Mouse (Mus musculus) adrenal gland, postnatal 36 days (tissue): Measurements from ENCODE around the gene Hist1h2ah. TPM values are rescaled to one million over a fixed set of nuclear protein-coding genes. Genes with fewer than 3 reads are reported as not detected.
"Not testable (repeated sequence)": the region's sequence is repeated elsewhere in the genome, so short reads cannot be mapped to it uniquely, and the experiment has no call there.

ENCODE experiments used
- DNase-seq, 2 experiments: peaks; one replicate each; pipeline ENCODE4 v3.0.0; 2021; ENCODE audit warnings: mixed read lengths in 1 of 2
- long read RNA-seq, 2 experiments: library from polyadenylated mRNA; stranded (forward); transcript quantifications; one replicate each; pipeline ENCODE4 v2.0.0; 2021; ENCODE audit warnings: borderline sequencing depth in 2 of 2
- total RNA-seq, 2 experiments: library from RNA; stranded (reverse); gene quantifications; 2 replicates each; pipeline ENCODE4 v1.2.3; 2021

Gene Hist1h2ah
- 10 to 100 TPM; 58.6 to 69.2 TPM for total RNA-seq
- long read RNA-seq, experiment 1, result 0 reads
- long read RNA-seq, experiment 2, result 0 reads

- peak; percentile 72 to 82 for DNase-seq
These were observed at the start of gene Hist1h2ah, which contains the start of gene Hist1h2bk for GRCm38 (mm10) chr13:22035267-22036148. Gene Hist1h2ah (minus strand): TSS chr13:22035568. Gene Hist1h2bk (plus strand): TSS chr13:22035870.

DNA sequence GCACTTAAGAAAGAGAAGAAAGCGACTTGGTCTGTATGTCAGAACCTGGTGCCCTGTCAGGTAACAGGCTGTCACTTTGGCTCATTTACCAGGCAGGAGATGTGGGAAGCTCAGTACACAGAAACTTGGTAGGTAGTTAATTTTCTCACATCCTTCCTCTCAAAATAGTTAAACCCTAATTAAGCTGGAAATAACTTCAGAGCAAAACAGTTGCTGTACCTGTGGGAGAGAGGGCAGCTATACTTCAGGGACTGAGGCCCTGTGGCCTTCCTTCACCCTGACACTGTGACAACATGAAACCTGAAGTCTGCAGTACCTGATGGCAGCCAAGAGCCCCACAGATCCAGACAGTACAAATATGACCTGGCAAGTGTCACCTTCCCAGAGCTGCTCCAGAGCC is 48.8 kb upstream of the Hist1h2ah start, which contains the start of gene Vmn1r188:
Gene Vmn1r188, plus strand, starts transcription at position 301 of the 400 bp plus-strand sequence.
- not testable (repeated sequence) for DNase-seq

DNA sequence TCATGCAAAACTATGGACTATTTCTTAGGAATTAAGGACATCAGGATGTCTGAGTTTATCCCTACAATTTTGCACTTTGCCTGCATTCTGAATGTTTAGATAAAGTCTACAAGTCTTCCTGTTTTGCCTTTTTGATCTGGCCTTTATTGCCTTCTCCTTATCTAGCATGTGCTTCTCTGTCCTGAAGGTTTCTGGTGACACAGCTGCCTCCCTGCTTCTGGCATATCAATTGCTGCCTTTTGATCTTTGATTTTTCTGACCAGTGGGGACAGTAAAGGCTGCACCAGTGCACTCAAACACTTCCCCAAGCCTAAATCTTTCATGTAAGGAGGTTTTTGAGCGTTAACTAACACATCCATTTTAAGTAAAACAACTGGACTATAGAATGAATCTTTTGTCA is 28.1 kb upstream of the Hist1h2ah start:
- no peak for DNase-seq

DNA sequence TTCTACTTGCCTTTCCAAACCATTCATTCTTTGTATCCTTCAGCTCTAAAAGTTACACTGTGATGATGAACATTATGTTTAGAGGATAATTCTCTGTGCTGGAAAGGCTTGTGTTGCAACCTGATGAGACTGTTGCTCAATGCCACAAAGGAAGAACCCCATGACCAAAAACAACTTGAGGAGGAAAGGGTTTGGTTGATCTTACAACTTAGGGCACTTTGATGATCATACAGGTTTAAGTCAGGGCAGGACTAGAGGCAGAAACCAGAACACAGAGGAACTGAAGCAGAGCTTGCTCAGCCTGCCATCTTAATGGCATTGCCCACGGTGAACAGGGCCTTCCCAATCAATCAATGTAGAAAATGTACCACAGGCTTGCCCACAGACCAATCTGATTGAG is 26.1 kb upstream of the Hist1h2ah start:
- DNase-seq, result no peak

DNA sequence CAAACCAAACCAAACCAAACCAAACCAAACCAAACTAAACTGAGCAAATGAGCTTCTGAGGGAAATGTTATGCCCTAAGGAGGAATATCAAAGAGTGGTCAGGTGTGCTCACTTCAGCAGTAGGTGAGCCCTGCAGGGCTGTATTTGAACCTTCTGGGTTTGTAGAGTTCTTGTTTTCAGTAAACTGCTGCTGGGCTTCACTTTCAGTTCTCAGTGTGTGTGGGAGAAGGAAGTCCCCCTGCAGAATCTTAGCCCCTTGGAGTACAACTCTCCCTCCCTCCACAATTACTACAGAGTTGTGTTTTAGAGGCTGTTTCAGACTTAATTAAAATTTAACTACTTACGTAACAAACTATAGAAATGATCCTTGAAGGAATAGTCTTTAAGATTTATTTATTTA is 18.4 kb upstream of the Hist1h2ah start:
- no peak for DNase-seq

- no peak for DNase-seq
These were observed 16.1 kb upstream of the Hist1h2ah start for GRCm38 (mm10) chr13:22051523-22051859.

GRCm38 (mm10) chr13:22050591-22051522 is 15.5 kb upstream of the Hist1h2ah start:
- DNase-seq, result peak; percentile 94 to 97

DNA sequence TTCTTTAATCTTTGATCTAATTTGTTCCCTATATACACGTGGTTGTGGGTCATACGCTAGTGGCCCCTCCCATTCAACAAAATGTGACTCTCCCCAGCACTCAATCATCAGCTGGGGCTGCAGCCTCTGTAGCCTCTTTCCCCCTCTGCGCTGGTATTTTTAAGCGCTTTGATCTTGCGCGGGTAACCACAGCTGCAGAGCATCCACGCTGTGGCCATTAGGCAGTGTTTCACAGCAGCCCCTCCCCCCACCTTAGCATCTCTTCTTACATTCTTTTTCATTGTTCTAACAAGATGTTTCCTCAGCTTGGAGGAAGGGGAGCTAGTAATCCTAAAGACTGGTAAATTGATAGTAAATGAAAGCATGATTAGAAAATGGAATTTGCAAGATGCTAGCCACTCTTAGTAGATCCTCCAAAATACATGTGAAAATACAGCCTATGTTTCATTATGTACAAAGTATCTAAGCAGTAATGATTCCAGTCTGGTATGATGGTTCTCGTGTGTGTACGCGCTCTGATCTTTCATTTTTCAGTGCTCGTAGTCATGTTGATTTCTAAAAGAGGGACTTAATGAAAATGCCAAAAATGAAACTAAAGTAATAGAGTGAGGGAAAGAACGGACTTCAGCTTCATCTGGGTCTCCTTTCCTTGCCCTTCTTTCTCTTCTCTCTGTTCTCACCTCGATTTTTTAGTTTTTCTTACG is 14.5 kb upstream of the Hist1h2ah start:
- peak in 1 of 2 experiments; percentile 48 for DNase-seq

DNA sequence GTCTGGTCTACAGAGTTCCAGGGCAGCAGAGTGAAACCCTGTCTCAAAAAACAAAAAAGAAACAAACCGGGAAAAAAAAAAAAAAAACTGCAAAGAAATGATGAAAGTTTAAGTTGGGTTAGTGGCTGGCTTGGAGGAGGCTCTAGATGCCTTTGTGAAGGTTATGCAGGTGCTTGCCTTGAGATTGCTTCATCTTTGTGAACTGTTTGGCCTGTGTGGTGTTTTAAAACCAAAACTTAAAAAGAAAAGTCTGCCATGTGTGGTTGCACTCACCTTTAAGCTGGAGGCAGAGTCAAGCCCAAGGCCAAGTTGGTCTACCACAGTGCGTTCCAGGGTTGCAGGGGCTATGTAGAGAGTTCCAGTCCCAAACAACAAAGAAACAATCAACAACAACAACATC is 13.7 kb upstream of the Hist1h2ah start:
- no peak for DNase-seq

GRCm38 (mm10) chr13:22045311-22045710 is 9.9 kb upstream of the Hist1h2ah start:
- no peak for DNase-seq

DNA sequence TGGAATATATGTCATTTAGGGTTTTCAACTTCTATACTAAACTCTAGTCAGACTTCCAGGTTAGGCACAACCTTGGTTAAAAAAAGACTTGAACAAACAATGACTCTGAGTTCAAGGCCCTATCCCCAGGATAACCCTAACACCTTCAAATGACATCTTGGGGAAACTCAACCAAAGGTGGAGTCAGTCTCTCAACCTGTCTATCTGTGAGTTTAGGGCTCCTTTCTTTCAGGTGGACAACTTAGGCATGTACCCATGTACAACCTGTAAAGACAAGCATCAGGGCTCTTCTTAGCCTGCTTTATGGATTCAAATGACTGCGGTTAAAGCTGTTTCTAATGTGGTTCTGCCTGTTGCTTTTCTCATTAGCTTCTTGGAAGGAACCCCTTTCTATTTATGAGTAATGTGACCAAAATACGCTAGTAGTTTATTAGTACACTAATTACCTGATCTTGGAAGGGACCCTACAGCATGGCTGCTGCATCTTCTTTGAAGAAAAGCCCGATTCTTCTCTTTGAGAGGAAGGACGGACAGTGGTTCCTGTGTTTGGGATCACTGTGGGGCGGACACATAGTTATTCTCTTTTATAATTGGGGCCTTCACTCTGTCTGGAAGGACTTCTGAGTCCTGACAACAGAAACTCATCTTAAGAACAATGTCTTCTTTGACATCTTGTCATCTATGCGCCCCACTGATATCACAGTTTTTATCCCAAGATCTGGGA is 9.2 kb upstream of the Hist1h2ah start:
- no peak for DNase-seq

DNA sequence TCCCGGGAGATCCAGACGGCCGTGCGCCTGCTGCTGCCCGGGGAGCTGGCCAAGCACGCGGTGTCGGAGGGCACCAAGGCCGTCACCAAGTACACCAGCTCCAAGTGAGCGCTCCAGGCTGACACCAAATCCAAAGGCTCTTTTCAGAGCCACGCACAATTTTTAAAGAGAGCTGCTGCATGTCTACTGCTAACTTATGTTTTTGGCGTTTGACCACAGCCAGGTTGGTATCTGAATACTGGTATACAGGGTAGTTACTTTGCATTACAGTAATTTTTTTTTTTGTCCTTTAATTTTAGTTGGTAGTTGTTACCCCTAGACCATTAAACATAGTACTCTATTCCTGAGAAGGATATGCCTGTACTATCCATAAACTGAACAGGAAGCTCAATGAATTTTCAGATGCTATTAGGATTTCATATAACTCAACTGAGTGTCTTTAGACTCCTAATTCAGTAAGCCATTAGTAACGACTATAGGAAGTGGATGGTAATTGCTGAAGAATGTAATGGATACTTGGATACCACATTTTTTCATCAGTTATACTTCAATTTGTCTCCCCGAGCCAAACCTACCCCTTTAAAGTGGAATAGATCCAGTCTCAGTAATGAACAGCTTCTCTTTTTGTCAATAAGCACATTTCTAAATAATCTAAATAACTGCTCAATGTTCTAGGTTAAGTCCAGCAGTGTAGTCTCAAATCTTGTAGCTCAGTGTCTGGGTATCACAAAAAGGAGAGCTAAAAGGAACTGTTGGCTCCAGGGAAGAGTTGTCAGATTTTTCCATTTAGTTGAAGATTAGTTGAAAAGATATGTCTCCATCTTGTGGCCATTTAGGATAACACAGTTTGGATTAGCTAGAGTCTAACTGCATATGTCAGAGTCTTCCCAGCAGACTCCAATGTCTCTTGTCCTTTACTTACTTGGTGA is 8.4 kb upstream of the Hist1h2ah start:
- no peak for DNase-seq

DNA sequence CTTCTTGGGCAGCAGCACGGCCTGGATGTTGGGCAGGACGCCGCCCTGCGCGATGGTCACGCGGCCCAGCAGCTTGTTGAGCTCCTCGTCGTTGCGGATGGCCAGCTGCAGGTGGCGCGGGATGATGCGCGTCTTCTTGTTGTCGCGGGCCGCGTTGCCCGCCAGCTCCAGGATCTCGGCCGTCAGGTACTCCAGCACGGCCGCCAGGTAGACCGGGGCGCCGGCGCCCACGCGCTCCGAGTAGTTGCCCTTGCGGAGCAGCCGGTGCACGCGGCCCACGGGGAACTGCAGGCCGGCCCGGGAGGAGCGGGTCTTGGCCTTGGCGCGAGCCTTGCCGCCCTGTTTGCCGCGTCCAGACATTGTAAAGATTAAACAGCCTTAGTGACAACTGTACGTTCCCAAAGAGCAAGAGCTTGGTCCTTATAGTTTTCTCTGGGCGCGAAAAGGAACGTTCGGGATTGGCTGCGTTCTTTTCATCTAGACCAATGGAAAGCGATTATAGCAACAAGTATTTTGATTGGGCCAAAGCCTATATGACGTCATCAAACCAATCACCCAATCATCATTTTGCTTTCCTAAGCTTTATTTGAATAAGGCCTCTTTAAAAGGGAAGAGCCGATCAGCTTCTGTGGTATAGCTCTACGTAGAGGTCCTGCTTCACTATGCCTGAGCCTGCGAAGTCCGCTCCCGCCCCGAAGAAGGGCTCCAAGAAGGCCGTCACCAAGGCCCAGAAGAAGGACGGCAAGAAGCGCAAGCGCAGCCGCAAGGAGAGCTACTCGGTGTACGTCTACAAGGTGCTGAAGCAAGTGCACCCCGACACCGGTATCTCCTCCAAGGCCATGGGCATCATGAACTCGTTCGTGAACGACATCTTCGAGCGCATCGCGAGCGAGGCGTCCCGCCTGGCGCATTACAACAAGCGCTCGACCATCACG is 7.5 kb upstream of the Hist1h2ah start, which contains the start of the genes Hist1h2ag and Hist1h2bj:
Gene Hist1h2ag, minus strand, starts transcription at position 377 of the 935 bp plus-strand sequence.
Gene Hist1h2bj, plus strand, starts transcription at position 647 of the 935 bp plus-strand sequence.
- peak; percentile 78 to 79 for DNase-seq

GRCm38 (mm10) chr13:22041651-22042567 is 6.5 kb upstream of the Hist1h2ah start:
- DNase-seq, result no peak

DNA sequence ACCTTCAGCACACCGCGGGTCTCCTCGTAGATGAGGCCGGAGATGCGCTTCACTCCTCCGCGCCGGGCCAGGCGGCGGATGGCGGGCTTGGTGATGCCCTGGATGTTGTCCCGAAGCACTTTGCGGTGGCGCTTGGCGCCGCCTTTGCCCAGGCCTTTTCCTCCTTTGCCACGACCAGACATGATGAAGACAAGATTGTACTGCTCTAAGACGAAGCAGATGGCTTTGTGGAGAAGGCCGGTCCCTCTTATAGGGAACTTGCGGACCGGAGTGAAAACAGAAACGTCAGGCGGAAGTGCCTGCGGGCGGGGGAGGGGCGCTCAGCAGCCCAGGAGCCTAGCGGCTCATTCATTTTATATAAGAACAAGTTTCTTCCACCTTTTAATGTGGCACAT is 5.8 kb upstream of the Hist1h2ah start, which contains the start of gene Hist1h4i:
Gene Hist1h4i, minus strand, starts transcription at position 221 of the 395 bp plus-strand sequence.
- peak; percentile 95 to 96 for DNase-seq

- no peak for DNase-seq
These were observed 5.2 kb upstream of the Hist1h2ah start for GRCm38 (mm10) chr13:22040464-22041141.

DNA sequence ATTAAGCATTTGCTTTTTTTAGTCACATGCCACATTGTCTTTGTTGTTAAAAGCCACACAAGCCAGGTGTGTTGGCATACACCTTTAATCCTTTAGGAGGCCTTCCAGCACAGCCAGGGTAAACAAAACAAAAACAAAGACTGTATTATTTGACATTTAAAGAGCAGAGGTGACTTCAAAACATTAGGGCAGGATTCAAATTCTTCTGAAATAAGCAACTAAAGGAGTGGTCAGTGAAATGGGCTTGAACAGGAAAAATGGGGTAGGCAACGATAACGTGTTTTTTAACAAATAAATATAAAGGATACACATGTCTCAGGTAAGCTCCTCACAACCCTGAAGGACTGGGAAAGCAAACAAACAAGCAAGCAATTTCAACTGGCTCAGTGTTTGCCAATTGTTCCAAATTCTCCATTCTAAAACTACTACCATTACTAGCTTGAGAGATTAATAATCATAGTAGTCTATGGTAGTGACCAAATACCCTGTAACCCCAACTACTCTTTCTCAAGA is 4.6 kb upstream of the Hist1h2ah start:
- no peak for DNase-seq
